Mouse (Mus musculus) myocyte (in vitro differentiated cells): ENCODE measurements around the gene Cenps.

ENCODE experiments used
- MAX ChIP-seq: IDR thresholded peaks from one replicate; pipeline ENCODE4 v1.6.1; 2011; ENCODE audit warnings: low read depth, mild to moderate bottlenecking, control low read depth
- POLR2A ChIP-seq: IDR thresholded peaks from one replicate; pipeline ENCODE4 v1.6.1; 2011; ENCODE audit warnings: low read depth, mild to moderate bottlenecking, control low read depth, moderate library complexity; ENCODE audit not compliant: insufficient read length

DNA sequence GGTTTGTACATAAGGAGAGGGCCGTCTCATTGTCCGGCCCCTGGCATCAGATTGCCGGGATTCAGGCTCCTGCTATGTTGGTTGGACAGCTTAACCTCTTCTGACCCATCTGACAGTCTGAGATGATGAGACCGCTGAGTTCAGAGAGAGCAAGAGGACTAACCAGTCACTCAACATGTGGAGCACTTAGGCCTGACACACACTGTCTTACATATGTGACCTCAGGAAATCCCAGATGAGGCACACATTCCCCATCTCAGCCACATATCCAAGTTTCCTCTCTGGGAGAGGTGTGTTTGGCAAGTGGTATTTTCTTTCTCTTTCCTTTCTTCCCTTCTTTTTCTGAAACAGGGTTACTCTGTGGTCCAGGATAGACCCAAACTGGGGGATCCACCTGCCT, 7.7 kb upstream of the Cenps start:
- no peak for TF ChIP-seq MAX
- no peak for TF ChIP-seq POLR2A
